Mouse (Mus musculus): Measurements from ENCODE around the gene Kalrn. TPM values are rescaled to one million over a fixed set of nuclear protein-coding genes. Genes with fewer than 3 reads are reported as not detected.

Kalrn gene
- polyA plus RNA-seq, 1 experiment = 43.0 TPM

DNA sequence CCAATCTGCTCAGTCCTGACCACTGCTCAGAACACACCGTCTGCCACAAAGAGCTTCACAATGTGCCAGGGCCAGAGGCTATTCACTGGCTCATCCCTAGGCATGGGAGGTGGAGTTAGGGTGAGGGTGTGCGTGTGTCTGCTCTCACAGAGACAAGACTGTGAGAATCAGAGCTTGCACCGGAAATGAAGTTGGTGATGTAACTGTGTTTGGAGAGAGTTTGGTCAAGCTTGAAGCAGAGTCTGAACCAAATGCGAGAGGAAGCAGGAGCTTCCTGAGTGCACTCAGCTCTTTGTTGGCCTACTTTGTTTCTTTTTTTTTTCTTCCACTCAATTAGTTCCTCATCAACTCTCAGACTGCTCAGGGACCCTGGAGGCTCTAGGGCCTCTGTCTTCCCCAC lies 325.1 kb downstream of the Kalrn start:
- no peaks in the 10 kb centered on the region for H3K36me3 ChIP-seq (ENCODE audit: control insufficient read depth, insufficient read depth, low read length)
- H3K27ac ChIP-seq (ENCODE audit: insufficient read depth, low read depth, low read length) = no peak overlapping the region
- TF ChIP-seq POLR2A (IDR thresholded peaks at IDR 0.05; ENCODE audit: low read depth, low read length) (no peak), CTCF (IDR thresholded peaks at IDR 0.05; ENCODE audit: extremely low read depth, insufficient read length, insufficient replicate concordance, low read depth, low read length) (no peak)
- no peak overlapping the region for H3K4me3 ChIP-seq (ENCODE audit: low read depth, low read length)
- no peaks in the 10 kb centered on the region for H3K27me3 ChIP-seq (ENCODE audit: control insufficient read depth, insufficient read depth, low read length)
- WGBS = 70% methylated on average over 4 of the region's 4 CpGs
- no peaks in the 10 kb centered on the region for H3K4me1 ChIP-seq (ENCODE audit: control insufficient read depth, insufficient read depth, insufficient read length, low read length)

DNA sequence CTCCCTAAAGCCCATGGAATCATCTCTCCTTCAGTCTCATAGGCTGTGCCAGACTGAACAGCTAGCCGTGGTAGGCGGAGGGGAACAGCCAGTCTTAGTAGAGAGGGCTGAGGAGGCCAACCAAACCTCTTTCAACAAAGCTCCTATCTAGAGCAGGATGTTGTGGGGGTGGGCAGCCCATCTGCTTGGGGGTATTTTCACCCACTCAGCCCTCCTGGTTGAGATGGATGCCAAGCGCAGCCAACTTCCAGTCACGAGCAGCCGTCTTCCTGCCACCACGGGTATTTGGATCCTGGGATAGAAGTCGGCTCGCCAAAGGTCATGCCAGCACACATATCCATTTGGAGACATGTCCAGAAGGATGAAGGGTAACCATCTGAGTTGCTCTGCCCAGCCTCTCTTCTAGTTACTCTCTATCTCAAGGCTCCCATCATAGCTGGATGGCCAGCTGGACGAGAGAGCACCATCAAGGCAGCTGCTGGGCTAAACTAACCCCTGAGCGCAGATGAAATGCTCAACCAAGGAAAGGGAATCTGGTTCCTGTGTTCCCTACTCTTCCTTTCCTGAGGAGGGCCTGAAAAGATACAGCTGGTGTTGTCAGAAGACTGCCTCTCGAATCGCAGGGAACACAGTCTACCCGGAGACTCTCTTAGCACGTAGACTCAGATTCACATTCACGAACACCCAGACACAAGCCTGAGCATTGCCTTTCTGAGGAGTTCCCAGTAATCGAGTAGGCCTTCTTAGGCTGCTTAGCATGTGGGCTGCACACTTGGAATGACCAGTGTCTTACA lies 331.2 kb downstream of the Kalrn start:
- Histone ChIP-seq H3K4me3 (ENCODE audit: low read depth, low read length) (no peak overlapping the region), H3K4me1 (ENCODE audit: control insufficient read depth, insufficient read depth, insufficient read length, low read length) (no peaks in the 10 kb centered on the region), H3K27ac (ENCODE audit: insufficient read depth, low read depth, low read length) (no peak overlapping the region), H3K36me3 (ENCODE audit: control insufficient read depth, insufficient read depth, low read length) (no peaks in the 10 kb centered on the region), H3K27me3 (ENCODE audit: control insufficient read depth, insufficient read depth, low read length) (no peaks in the 10 kb centered on the region)
- no peak for TF ChIP-seq CTCF (IDR thresholded peaks at IDR 0.05; ENCODE audit: extremely low read depth, insufficient read length, insufficient replicate concordance, low read depth, low read length)
- TF ChIP-seq POLR2A (IDR thresholded peaks at IDR 0.05; ENCODE audit: low read depth, low read length) = no peak
- 91% methylated on average over 16 of the region's 16 CpGs for WGBS

DNA sequence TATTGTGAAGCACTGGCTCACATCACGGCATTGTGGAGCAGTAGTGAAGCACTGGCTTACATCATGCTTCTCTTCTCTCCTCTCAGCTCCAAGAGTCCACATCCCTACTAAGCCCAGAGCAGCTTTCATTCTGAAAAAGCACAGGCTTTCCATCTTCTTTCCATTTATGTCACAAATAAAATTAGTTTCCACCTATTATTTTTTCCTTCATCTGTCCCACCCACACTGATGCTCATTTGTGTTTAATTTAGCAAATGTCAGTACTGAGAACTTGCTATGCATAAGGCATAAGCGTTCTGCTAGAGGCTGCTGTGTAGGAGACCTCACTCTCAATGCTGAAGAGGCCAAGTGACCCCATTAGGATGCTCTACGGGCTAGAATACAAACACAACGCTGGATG lies 333.7 kb downstream of the Kalrn start:
- no peaks in the 10 kb centered on the region for H3K4me1 ChIP-seq (ENCODE audit: control insufficient read depth, insufficient read depth, insufficient read length, low read length)
- H3K27ac ChIP-seq (ENCODE audit: insufficient read depth, low read depth, low read length) = no peak overlapping the region
- no peaks in the 10 kb centered on the region for H3K36me3 ChIP-seq (ENCODE audit: control insufficient read depth, insufficient read depth, low read length)
- no peaks in the 10 kb centered on the region for H3K27me3 ChIP-seq (ENCODE audit: control insufficient read depth, insufficient read depth, low read length)
- no peak for TF ChIP-seq POLR2A (IDR thresholded peaks at IDR 0.05; ENCODE audit: low read depth, low read length)
- TF ChIP-seq CTCF (IDR thresholded peaks at IDR 0.05; ENCODE audit: extremely low read depth, insufficient read length, insufficient replicate concordance, low read depth, low read length) = no peak
- 86% methylated on average over 4 of the region's 4 CpGs for WGBS
- H3K4me3 ChIP-seq (ENCODE audit: low read depth, low read length) = no peak overlapping the region

DNA sequence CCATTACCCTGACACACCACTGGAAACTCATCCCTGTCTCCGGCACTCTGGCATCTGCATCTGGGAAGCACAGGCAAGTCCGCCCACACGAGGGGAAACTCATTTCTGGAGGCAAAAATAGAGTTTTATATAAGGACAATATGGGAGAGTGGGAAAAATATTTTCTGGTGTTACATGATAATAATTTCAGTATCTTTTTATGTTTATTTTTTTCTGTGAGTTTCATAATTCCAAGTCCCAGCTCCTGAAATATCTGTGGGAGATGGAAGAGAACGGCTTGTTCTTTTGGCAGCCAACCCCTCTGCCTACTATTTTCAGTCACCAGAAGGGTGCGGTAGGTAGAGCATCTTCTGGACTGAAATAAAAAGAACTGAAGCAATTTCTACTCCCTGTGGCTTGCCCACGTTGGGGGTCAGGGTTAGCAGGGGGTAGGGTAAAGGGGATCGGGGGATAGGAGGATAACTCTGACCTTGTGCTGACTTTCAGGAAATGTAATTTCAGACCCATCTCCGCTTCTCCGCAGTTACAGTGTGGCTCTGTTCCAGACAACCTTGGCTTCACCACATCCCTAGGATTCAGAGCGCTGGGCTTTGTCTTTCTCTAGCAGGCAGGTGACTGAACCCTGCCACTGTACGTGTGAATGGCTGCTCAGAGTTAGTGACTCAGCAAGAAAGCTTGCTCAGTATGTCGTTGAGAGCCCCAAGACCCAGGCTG lies 336.3 kb downstream of the Kalrn start:
- 72% methylated on average over 12 of the region's 12 CpGs for WGBS
- no peaks in the 10 kb centered on the region for H3K4me1 ChIP-seq (ENCODE audit: control insufficient read depth, insufficient read depth, insufficient read length, low read length)
- H3K27me3 ChIP-seq (ENCODE audit: control insufficient read depth, insufficient read depth, low read length) = no peaks in the 10 kb centered on the region
- H3K4me3 ChIP-seq (ENCODE audit: low read depth, low read length) = no peak overlapping the region
- no peaks in the 10 kb centered on the region for H3K36me3 ChIP-seq (ENCODE audit: control insufficient read depth, insufficient read depth, low read length)
- TF ChIP-seq POLR2A (IDR thresholded peaks at IDR 0.05; ENCODE audit: low read depth, low read length) (no peak), CTCF (IDR thresholded peaks at IDR 0.05; ENCODE audit: extremely low read depth, insufficient read length, insufficient replicate concordance, low read depth, low read length) (no peak)
- no peak overlapping the region for H3K27ac ChIP-seq (ENCODE audit: insufficient read depth, low read depth, low read length)

DNA sequence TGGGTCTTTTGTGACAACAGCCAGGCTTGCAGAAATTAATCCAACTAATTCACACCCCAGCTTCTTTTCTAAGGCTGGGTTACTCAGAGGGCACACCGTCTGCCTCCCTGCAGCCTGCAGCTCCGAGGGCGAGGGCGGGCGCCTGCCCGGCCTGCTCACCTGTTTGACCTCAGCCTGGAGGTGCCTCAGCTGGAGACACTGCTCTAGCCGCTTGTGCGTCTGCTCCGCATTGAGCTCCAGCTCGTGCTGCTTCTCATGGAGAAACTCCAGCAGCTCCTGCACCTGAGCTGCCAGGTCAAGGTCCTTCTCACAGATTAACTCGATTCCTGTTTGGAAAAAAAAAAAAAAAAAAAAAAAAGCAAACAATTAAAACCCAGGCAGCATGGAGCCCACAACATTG lies 338.2 kb downstream of the Kalrn start:
- WGBS = 35% methylated on average over 11 of the region's 11 CpGs
- TF ChIP-seq POLR2A (IDR thresholded peaks at IDR 0.05; ENCODE audit: low read depth, low read length) (no peak), CTCF (IDR thresholded peaks at IDR 0.05; ENCODE audit: extremely low read depth, insufficient read length, insufficient replicate concordance, low read depth, low read length) (no peak)

GRCm38 (mm10) chr16:34231952-34232351 lies 341.4 kb downstream of the Kalrn start:
- Histone ChIP-seq H3K4me3 (ENCODE audit: low read depth, low read length) (no peak overlapping the region), H3K36me3 (ENCODE audit: control insufficient read depth, insufficient read depth, low read length) (no peaks in the 10 kb centered on the region), H3K4me1 (ENCODE audit: control insufficient read depth, insufficient read depth, insufficient read length, low read length) (no peaks in the 10 kb centered on the region), H3K27ac (ENCODE audit: insufficient read depth, low read depth, low read length) (no peak overlapping the region), H3K27me3 (ENCODE audit: control insufficient read depth, insufficient read depth, low read length) (no peaks in the 10 kb centered on the region)
- no peak for TF ChIP-seq POLR2A (IDR thresholded peaks at IDR 0.05; ENCODE audit: low read depth, low read length)
- no peak for TF ChIP-seq CTCF (IDR thresholded peaks at IDR 0.05; ENCODE audit: extremely low read depth, insufficient read length, insufficient replicate concordance, low read depth, low read length)
- 44% methylated on average over 5 of the region's 5 CpGs for WGBS

More for the DNA sequence above, 338.2 kb downstream of the Kalrn start:
- no peaks in the 10 kb centered on the region for H3K27me3 ChIP-seq (ENCODE audit: control insufficient read depth, insufficient read depth, low read length)
- H3K27ac ChIP-seq (ENCODE audit: insufficient read depth, low read depth, low read length) = no peak overlapping the region
- no peaks in the 10 kb centered on the region for H3K36me3 ChIP-seq (ENCODE audit: control insufficient read depth, insufficient read depth, low read length)
- H3K4me3 ChIP-seq (ENCODE audit: low read depth, low read length) = no peak overlapping the region
- no peaks in the 10 kb centered on the region for H3K4me1 ChIP-seq (ENCODE audit: control insufficient read depth, insufficient read depth, insufficient read length, low read length)

GRCm38 (mm10) chr16:34231146-34231545 lies 342.2 kb downstream of the Kalrn start:
- TF ChIP-seq CTCF (IDR thresholded peaks at IDR 0.05; ENCODE audit: extremely low read depth, insufficient read length, insufficient replicate concordance, low read depth, low read length) (no peak), POLR2A (IDR thresholded peaks at IDR 0.05; ENCODE audit: low read depth, low read length) (no peak)
- H3K4me3 ChIP-seq (ENCODE audit: low read depth, low read length) = no peak overlapping the region
- no peaks in the 10 kb centered on the region for H3K36me3 ChIP-seq (ENCODE audit: control insufficient read depth, insufficient read depth, low read length)
- H3K27ac ChIP-seq (ENCODE audit: insufficient read depth, low read depth, low read length) = no peak overlapping the region
- H3K27me3 ChIP-seq (ENCODE audit: control insufficient read depth, insufficient read depth, low read length) = no peaks in the 10 kb centered on the region
- 71% methylated on average over 2 of the region's 2 CpGs for WGBS
- H3K4me1 ChIP-seq (ENCODE audit: control insufficient read depth, insufficient read depth, insufficient read length, low read length) = no peaks in the 10 kb centered on the region
